Mouse (Mus musculus) kidney, adult 9 months (tissue): ENCODE measurements at regions not wholly inside any gene's neighbourhood (a gene's known extent, or its start where the extent isn't known, plus 50 kb on each side); places are given as distances from the start of the nearest gene placed in this dataset.

Source experiments
- DNase-seq: peaks from one replicate; pipeline ENCODE4 v3.0.0; 2022

- peak; percentile 49 for DNase-seq
Observed at GRCm38 (mm10) chr17:80825971-80826730, 97.9 kb upstream of the Map4k3 start.

DNA sequence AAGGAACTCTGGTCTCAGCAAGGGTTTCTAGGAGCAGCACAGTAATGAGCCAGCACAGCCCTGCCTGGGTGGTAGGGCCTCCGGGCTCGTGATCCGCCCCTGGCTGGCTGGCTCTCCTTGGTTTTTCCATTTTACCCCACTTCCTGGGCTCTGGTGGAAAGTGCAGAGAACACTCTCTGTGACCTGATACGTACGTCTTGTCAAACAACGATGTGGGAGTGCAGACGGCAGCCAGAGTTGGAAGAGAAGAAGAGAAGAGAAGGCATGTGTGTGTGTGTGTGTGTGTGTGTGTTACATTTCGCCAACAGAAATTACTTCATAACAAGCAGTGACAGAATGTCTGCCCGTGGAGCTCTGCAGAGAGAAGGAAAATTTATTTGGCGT lies 97.2 kb upstream of the Map4k3 start:
- DNase-seq: peak; percentile 72

DNA sequence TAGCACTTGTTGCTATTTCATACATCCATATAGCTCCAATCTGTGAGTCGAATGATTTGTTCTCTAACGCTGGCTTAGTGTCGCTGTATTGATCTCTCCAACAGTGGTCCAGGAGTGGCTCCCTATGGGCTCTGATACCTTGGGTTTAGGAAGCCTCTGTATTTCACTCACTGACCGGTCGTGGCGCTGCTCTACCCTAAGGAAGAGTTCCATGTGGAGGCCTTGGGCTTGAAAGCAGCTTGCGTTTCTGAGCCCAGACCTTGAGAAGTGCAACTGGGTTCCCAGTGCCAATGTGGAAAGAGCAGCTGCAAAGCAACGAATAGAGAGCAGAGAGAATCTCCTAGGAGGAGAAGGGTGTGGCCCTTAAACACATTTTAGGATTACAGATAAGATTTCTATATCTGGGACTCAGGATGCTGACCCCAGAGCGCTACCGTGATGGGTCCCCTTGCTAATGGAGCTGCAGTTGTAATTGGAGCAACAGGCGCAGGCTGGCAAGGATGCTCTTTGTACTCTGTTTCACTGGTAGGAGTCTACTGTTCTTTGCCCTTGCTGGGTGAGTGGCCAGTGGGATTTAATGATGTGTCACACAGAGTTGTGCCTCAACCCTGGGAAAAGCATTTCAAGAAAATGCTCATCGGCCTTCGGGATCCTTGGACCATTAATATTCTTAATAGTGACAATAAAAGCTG lies 96.7 kb upstream of the Map4k3 start:
- peak; percentile 75 for DNase-seq

- DNase-seq: no peak
Observed at GRCm38 (mm10) chr17:80824261-80824660, 96.0 kb upstream of the Map4k3 start.

DNA sequence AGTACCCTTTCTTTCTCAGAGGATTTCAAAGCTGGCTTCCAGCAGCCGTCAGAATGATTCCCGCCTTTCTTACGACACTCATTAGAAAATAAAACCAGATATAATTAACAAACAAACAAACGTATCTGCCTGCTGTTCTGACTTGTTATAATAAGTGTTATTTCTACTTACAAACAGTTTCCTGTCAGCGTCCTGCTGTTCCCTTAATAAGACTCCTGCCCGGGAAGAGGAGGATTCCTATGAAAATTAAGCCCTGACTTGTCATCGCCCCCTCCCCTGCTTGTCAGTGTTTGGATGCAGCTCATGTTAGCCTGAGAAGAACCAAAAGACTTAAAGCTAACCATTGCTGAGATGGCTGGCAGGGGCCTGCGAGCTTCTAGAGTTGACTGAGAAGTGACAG lies 92.6 kb upstream of the Map4k3 start:
- no peak for DNase-seq

GRCm38 (mm10) chr17:80818477-80819028 lies 90.3 kb upstream of the Map4k3 start:
- no peak for DNase-seq

DNA sequence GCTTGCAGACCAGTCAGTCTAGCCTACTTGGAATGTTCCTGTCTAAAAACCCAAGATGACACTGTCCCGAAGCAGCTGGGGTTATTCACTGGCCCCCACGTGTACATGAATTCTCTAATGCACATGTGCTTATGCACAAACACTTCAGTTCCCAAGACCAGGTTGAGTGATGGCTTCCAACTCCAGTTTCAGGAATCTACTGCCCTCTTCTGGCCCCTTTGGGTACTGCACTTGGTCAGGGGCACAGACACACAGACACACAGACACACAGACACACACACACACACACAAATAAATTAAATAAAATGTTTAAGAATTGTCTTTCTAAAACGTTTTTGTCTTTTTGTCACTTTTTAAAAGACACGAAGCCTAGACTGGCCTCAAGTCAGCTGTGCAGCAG lies 87.5 kb upstream of the Map4k3 start:
- DNase-seq: peak; percentile 59

DNA sequence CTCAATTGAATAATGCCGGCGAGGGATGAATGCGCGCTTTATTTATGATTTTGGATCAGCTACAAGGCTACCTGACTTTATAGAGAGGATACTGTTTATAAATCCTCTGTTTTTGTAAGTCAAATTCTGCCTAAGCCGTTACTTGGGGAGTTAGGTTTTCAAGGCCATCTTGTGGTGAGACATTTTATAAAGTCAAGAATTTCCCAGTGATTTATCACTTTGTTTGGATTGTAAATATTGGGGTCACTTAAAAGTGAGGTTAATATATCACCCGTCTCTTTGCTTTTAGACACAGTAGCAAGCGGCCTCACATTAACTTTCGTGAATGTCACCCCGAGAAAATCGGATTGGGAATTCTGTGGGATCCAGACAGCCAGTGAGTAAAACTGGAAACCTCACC lies 84.9 kb upstream of the Map4k3 start:
- no peak for DNase-seq

DNA sequence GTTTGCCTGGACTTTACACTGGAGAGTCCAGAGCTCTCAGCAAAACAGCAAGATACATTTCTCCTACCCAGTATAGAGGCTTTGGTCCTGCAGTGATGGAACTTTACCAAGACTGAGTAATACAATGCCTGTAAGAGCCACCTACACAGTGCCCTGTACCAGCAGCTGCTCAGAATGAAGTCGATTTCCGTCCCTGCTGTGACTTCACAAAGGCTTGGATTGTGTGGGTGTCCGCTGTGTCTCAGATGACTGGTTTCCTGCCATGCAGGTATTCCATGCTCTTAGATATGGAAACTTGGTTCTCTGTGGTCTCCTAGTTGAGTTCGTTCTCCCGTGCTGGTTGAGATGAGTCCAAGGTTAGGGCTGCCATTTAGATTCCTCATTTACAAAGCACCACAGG lies 81.0 kb upstream of the Map4k3 start:
- no peak for DNase-seq

DNA sequence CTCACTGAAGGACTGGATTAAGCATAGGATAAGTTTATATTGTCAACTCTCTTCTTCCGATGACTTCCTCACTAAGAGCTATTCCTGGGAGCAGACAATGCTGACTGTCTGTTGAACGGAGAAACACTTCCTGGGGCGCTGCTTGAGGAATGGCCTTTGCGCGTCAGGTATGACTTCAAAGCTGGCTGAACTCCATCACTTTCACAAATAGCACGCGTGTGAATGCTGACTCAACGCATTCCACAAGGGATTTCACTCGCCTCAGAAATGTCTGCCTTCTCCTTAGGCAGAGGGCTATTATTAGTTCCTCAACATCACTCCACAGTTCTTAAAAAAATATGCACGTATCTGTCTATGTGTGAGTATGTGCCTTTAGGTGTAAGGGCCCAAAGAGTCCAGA lies 79.8 kb upstream of the Map4k3 start:
- DNase-seq: peak; percentile 77

GRCm38 (mm10) chr17:80803361-80803915 lies 75.2 kb upstream of the Map4k3 start:
- DNase-seq: no peak

GRCm38 (mm10) chr17:80802622-80803021 lies 74.3 kb upstream of the Map4k3 start:
- no peak for DNase-seq

- DNase-seq: no peak
Observed at GRCm38 (mm10) chr17:80801991-80802390, 73.7 kb upstream of the Map4k3 start.

DNA sequence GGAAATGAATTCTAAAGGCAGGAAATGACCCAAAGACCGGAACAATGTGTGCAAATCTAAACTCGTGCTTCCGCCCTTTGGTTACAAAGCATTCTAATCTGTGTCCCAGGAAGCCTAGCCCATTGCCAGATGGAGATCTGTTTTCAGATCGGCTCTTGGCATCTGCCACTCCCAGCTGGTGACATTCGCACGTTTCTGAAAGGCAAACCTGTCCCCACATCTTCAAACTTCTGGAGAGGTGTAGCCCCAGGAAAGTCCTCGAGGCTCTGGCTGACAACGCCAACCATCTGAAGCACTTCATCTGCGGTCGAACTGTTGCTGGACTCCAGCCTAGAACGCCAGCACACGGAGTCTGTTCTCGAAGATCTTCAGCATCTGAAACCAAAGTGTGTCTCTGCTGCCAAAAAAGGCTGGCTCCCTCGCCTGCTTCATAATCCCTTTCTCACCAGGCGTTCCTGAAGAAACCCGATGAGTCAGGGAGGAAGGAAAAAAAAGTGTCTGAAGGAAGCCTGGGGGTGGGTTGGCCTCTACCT lies 73.2 kb upstream of the Map4k3 start:
- peak; percentile 68 for DNase-seq

GRCm38 (mm10) chr17:80800877-80801276 lies 72.6 kb upstream of the Map4k3 start:
- DNase-seq: no peak

GRCm38 (mm10) chr17:80800454-80800853 lies 72.2 kb upstream of the Map4k3 start:
- no peak for DNase-seq

- no peak for DNase-seq
Observed at GRCm38 (mm10) chr17:80799061-80799460, 70.8 kb upstream of the Map4k3 start.

DNA sequence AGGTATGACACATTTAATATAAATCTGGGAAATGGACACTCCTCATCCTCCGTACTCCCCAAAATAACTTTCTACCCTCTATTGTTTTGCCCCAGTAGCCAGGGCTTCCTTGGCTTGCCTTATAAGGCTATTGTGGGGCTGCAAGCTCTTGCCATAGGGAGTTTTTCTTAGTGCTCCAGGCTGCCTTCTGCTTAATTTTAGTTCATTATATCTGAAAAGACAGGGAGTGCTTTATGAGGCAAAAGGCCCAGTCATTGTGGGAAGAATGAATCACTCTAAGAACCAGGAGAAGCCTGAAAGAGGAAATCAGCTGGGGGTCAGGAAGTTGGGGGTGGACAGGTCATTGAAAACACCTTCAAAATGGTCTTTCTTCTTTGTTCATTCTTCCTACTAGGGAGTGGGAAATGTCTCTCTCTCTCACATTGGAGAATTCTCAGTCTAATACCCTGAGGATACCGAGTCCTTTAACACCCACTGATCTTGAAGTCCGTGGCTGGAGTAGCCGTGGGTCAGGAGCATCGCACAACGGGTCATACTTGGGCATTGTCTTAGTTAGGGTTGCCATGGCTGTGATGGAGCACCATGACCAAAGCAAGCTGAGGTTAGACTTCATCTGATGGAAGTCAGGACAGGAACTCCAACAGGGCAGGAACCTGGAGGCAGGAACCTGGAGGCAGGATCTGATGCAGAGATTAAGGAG lies 70.1 kb upstream of the Map4k3 start:
- no peak for DNase-seq

- no peak for DNase-seq
Observed at GRCm38 (mm10) chr17:80796790-80797189, 68.5 kb upstream of the Map4k3 start.

- DNase-seq: no peak
Observed at GRCm38 (mm10) chr17:80796386-80796785, 68.1 kb upstream of the Map4k3 start.

- no peak for DNase-seq
Observed at GRCm38 (mm10) chr17:80795453-80796105, 67.3 kb upstream of the Map4k3 start.

DNA sequence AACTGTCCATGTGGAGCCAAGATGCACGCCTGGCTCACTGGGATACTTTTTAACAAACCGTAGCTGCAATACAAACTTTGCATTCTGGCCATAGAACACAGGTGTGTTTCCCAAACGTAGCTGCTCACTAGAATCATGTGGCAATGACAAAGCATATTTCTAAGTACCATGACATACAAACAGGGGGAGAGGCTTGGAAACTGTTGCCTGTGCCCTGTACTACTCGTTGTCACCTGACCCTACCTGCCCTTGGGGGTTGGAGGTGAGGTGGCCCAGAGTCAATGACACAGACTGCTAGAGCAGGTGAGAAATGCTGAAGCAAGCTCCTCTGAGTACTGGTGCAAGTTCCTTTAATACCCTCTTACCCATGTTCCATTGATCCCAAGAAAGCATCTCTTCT lies 64.3 kb upstream of the Map4k3 start:
- no peak for DNase-seq

- no peak for DNase-seq
Observed at GRCm38 (mm10) chr17:80789706-80790105, 61.4 kb upstream of the Map4k3 start.
